Mouse (Mus musculus): Measurements from ENCODE around the gene Ctbp2.

DNA sequence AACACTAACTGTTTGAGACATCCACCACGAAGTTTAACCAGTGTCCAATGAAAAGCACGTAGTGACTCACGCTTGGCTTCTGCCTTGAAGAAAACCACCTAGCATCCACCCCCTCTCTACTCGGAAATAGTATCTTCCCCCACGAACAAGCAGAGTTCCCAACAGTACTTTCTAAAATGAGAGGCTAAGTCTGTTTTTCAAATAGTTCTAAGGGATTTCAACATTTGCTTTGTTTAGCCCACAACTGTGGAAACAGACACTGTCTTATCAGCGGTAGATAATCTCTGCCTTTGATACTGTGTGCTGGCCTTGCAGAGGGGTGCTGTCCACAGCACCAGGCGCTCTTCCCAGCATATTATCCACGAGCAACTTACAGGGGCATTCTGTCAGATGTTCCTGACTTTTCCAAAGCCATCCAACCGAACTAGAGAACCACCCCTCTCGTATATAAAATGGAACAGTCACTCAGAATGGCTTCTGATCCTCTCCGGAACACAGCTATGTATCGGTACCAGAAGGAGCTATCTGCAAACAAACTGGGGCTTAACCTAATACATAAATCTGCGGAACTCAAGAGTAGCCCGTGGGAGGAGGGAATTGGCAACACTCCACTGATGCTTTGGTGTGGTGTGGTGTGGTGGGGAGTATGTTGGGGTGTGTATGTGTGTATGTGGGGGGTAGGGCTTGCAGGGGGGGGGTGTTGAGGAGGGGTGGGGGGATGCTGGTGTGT is 111.4 kb downstream of the Ctbp2 start:
- TF ChIP-seq GATA1 (IDR thresholded peaks at IDR 0.05; ENCODE audit: borderline replicate concordance, low read length) (no peak), FLI1 (IDR thresholded peaks at IDR 0.05; ENCODE audit: low read length) (no peak)

All from megakaryocyte, embryonic 14.5 days (primary cell).